ENCODE assay signal across 18 mouse cellular contexts in genomic region chr16:45015591-45015990, GRCm38 (mm10).
DNase-seq lines count a peak whose midpoint lies in the region; TF ChIP-seq lines count a peak whose summit lies in the region.
"Had no signal": no experiment of that assay in that cellular context is flagged by ENCODE, and none has a peak within 500 bp of the region (broad histone marks: within the 10 kb centered on the region; RNA-seq: fewer than 3 reads in every experiment).

No protein-coding gene starts in this region.

- intact Hi-C loops in gastrocnemius, adult 2 months (cut with DNase I) = no loop called here

- H3K4me1 ChIP-seq in lung, adult 2 months (ENCODE audit: control insufficient read depth, insufficient read depth, low read length) = no peaks in the 10 kb centered on the region; the same call in 1 of the 2 replicates
- H3K4me1 ChIP-seq: embryonic facial prominence, embryonic 10.5 days; hindbrain, embryonic 15.5 days; limb, embryonic 12.5 days; liver, embryonic 13.5 days had no signal

- H3ac ChIP-seq in myocyte (ENCODE audit: control insufficient read depth, insufficient read length) = no peak overlapping the region

- H3K27me3 ChIP-seq in myocyte (ENCODE audit: control insufficient read depth, insufficient read depth, insufficient read length) = no peaks in the 10 kb centered on the region
- H3K27me3 ChIP-seq: CH12.LX; hindbrain, embryonic 15.5 days; limb, embryonic 12.5 days; liver, embryonic 13.5 days had no signal

- H3K79me2 ChIP-seq in myocyte (ENCODE audit: control insufficient read depth, insufficient read depth) = no peaks in the 10 kb centered on the region

- 75% methylated on average over 1 of the region's 1 CpGs for WGBS in lung, adult 2 months

- no peak overlapping the region for H3K4me2 ChIP-seq in myocyte (ENCODE audit: low read depth)
- H3K4me2 ChIP-seq: hindbrain, embryonic 15.5 days; limb, embryonic 12.5 days; liver, embryonic 13.5 days; midbrain, embryonic 11.5 days had no signal

- TF ChIP-seq CTCF in gastrocnemius, adult 2 months (IDR thresholded peaks at IDR 0.05) = no peak
- TF ChIP-seq CTCF in lung, adult 2 months (IDR thresholded peaks at IDR 0.05; ENCODE audit: insufficient read depth, low read length) = no peak

- peak overlapping the region; percentile 54 for H3K27ac ChIP-seq in gastrocnemius, adult 2 months
- H3K27ac ChIP-seq: embryonic facial prominence, embryonic 10.5 days; hindbrain, embryonic 15.5 days; layer of hippocampus, adult 2 months; limb, embryonic 12.5 days; liver, embryonic 13.5 days; macrophage had no signal

- no peak overlapping the region for H3K4me3 ChIP-seq in gastrocnemius, adult 2 months
- no peak overlapping the region for H3K4me3 ChIP-seq in lung, adult 2 months (replicated peaks; ENCODE audit: extremely low read depth, low read depth, low read length)
- H3K4me3 ChIP-seq in myocyte = no peak overlapping the region
- H3K4me3 ChIP-seq: embryonic facial prominence, embryonic 10.5 days; hindbrain, embryonic 15.5 days; layer of hippocampus, adult 2 months; limb, embryonic 12.5 days; liver, embryonic 13.5 days had no signal

- TF ChIP-seq POLR2A in lung, adult 2 months (IDR thresholded peaks at IDR 0.05; ENCODE audit: borderline replicate concordance, extremely low read depth, low read depth, low read length) = no peak
- TF ChIP-seq POLR2A in myocyte (IDR thresholded peaks at IDR 0.05; ENCODE audit: insufficient read length, low read depth) = no peak

- no peaks in the 10 kb centered on the region for H3K36me3 ChIP-seq in myocyte (ENCODE audit: control insufficient read depth, insufficient read depth)
- H3K36me3 ChIP-seq: embryonic facial prominence, embryonic 10.5 days; hindbrain, embryonic 15.5 days; limb, embryonic 12.5 days; liver, embryonic 13.5 days had no signal

- DNase-seq in gastrocnemius, adult 2 months = peak; percentile 27
- no peak for DNase-seq in gastrocnemius, postnatal 4 days (ENCODE audit: low spot score in 2 of 2)
- DNase-seq in lung, postnatal 25 days (ENCODE audit: low spot score) = peak; percentile 67
- DNase-seq in lung, adult 2 months = no peak
- DNase-seq in adrenal gland, postnatal 10 days = peak; percentile 47
- DNase-seq in left cerebral cortex, adult 8-10 months (ENCODE audit: low spot score in 2 of 2) = no peak
- DNase-seq: cerebellum, postnatal 14 days; liver, embryonic 13.5 days; right cerebral cortex, postnatal 14 days; thymus, postnatal 25 days had no signal

TF ChIP-seq in myocyte, 11 proteins besides CTCF, POLR2A, EP300 and RAD21:
- TF ChIP-seq CEBPB (IDR thresholded peaks at IDR 0.05; ENCODE audit: insufficient read depth, poor library complexity, severe bottlenecking) (peak; percentile 56; the same call in 1 of the 2 replicates), MYOG (IDR thresholded peaks at IDR 0.05; ENCODE audit: control insufficient read depth in 1 of 3, insufficient read depth in 1 of 3, insufficient read length in 2 of 3, low read depth in 2 of 3) (no peak), REST (IDR thresholded peaks at IDR 0.05; ENCODE audit: insufficient read depth, insufficient read length) (no peak), POLR2AphosphoS2 (IDR thresholded peaks at IDR 0.05; ENCODE audit: insufficient read length, low read depth) (no peak)

Comparison
In these comparisons a context has a peak if more than half of its experiments do, and no peak if none do; other contexts are left out.
1. DNase-seq: peak in gastrocnemius, adult 2 months (single experiment), lung, postnatal 25 days (single experiment) and adrenal gland, postnatal 10 days (single experiment); none in gastrocnemius, postnatal 4 days (0 of 2), lung, adult 2 months (single experiment) and left cerebral cortex, adult 8-10 months (0 of 2).